Mouse (Mus musculus): ENCODE measurements at regions not wholly inside any gene's neighbourhood (a gene's known extent, or its start where the extent isn't known, plus 50 kb on each side); places are given as distances from the start of the nearest gene placed in this dataset.

DNA sequence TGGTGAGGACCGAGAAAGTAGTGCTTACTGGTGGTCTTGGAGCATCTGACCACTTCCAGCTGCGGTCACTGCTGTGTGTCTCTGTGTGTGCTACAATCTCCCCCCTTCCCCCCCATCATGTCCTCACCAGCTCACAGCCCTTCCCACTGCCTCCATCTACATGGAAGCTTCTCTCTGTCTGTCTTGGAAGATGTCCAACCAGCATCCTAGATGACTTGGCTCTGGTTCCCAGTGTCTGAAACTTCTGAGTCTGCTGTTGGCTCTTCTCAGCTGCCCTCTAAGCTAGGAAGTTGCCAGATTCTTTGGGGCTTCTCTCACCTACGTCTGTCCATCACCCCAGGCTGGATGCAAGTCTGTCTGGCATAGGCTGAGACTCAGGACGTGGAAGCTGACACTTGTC, 244.3 kb downstream of the Cdh26 start:
- TF ChIP-seq CTCF (IDR thresholded peaks at IDR 0.05; ENCODE audit: borderline replicate concordance, insufficient read depth, low read length) (no peak), POLR2A (IDR thresholded peaks at IDR 0.05; ENCODE audit: low read depth, low read length) (no peak)

Measured in embryonic fibroblast, embryonic 13.5 days (primary cell).